Mouse (Mus musculus) left cerebral cortex, postnatal 14 days (tissue): ENCODE measurements around the gene Tnpo3. TPM values are rescaled to one million over a fixed set of nuclear protein-coding genes. Genes with fewer than 3 reads are reported as not detected.

Source experiments
- DNase-seq, 2 experiments: peaks; one replicate each; pipeline ENCODE4 v3.0.0; 2021 to 2022; ENCODE audit warnings: low spot score in 2 of 2, mixed read lengths in 1 of 2
- intact Hi-C: fragments of 180-260 bp; cut with DNase I; formaldehyde crosslinking; loops from one replicate; pipeline ENCODE4 v1.15.1; 2025
- long read RNA-seq, 2 experiments: library from polyadenylated mRNA; stranded (forward); transcript quantifications; one replicate each; pipeline ENCODE4 v2.0.0; 2021
- total RNA-seq, 2 experiments: library from RNA; stranded (reverse); gene quantifications; 2 replicates each; pipeline ENCODE4 v1.2.3; 2021

Tnpo3 gene
- total RNA-seq = 10 to 100 TPM; 67.1 to 70.3 TPM
- long read RNA-seq, experiment 1, full-length matches to known transcripts = 31 of 46 reads
- long read RNA-seq, experiment 1, partial matches to known transcripts = 3 of 46 reads
- long read RNA-seq, experiment 1, other reads (novel, unspliced or antisense) = 12 of 46 reads
- long read RNA-seq, experiment 2, full-length matches to known transcripts = 20 of 24 reads
- long read RNA-seq, experiment 2, partial matches to known transcripts = 1 of 24 reads
- long read RNA-seq, experiment 2, other reads (novel, unspliced or antisense) = 3 of 24 reads

GRCm38 (mm10) chr6:29609111-29610019, at the start of gene Tnpo3:
Tnpo3 (minus strand) TSS chr6:29609887.
- intact Hi-C loops = no loop called here
- peak; percentile 91 to 93 for DNase-seq

DNA sequence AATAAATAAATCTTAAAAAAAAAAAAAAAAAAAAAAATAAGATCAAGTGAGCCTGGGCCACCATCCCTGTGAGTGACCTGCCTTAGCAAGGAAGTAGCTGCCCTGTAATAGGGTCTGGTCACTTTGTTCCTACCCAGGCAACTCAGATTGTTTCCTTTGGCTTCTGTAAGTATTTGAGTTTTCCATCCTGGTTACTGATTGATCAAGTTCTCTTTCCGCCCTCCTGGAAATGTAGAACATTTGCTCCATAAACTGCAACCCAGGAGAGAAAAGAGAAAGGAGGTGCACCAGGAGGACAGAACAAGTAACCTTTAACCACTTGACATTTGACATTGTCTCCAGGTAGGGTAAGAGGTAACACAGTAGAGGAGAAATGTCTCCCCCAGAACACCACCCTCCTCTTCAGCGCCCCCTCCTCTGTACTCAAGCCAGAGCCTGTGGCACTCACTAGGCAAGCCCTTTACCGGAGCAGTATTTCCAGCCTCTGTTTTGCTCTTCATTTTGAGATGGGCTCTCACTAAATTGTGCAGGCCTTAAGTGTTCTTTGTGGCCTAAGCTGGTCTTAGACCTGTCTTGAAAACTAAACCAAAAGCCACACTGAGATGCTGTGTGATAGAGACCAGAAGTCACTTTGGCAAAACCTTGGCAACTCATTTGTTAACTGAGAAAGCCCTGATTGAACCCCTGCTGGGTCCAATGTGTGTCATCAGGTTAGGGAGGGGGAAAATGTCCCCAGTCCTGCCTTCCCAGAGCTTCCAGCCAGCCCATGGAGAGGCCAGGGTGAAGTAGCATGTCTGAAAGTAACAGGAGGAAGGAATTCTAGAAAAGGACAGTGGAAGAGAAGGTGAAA, 49.2 kb upstream of the Tnpo3 start:
- DNase-seq = no peak
- intact Hi-C loops = no loop called here

GRCm38 (mm10) chr6:29653271-29653670, 43.6 kb upstream of the Tnpo3 start:
- DNase-seq = no peak
- intact Hi-C loops = no loop called here

DNA sequence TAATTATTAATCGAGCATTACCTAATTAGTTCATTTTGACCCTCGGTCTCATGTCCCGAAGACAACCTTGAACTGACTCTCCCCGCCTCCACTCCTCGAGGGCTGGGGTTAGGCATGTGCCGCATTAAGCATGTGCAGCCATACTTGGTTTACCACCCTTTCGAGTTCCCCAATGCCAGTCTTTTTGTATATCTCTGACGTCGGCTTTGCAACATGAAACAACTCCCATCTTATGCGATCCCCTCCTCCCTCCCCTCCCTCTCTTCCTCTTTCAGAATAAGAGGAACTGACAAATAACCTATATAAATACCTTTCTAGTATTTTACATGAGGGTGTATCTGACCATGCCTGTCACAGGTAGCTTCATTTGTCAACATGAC, 40.5 kb upstream of the Tnpo3 start:
- intact Hi-C loops = no loop called here
- no peak for DNase-seq

GRCm38 (mm10) chr6:29649494-29650169, 39.9 kb upstream of the Tnpo3 start:
- peak; percentile 92 to 93 for DNase-seq
- intact Hi-C loops = no loop called here

- no peak for DNase-seq
- intact Hi-C loops = no loop called here
These were observed 32.1 kb upstream of the Tnpo3 start for GRCm38 (mm10) chr6:29641816-29642215.

DNA sequence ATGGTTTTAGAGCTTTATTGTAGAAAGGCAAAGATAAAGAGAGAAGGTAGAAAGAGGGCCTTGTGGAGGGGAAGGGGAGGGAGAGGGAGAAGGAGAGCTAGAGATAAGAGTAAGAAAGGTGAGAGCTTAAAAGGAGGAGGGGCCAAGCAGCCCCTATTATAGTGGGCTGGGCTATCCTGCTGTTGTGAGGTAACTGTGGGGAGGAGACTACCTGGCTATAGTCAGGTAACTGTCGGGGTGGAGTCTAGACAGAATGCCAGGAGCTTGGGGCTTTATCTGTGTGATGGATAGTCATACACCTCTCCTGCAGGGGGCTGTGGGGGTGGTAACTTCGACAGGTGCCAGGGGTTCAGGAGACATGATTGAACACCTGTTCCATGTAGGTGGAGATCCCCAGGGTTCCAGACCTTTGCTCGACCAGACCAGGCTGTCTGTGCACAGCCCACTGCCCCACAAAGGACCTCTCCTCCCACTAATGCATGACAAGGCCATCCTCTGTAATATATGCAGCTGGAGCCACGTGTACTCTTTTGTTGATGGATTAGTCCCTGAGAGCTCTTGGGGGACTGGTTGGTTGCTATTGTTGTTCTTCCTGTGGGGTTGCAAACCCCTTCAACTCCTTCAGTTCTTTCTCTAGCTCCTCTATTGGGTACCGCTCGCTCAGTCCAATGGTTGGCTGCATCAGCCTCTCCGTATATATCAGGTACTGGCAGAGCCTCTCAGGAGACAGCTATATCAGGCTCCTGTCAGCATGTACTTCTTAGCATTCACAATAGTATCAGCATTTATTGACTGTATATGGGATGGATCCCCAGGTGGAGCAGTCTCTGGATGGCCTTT, 30.1 kb upstream of the Tnpo3 start:
- no peak for DNase-seq
- intact Hi-C loops = no loop called here

GRCm38 (mm10) chr6:29638844-29639460, 29.3 kb upstream of the Tnpo3 start:
- intact Hi-C loops = no loop called here
- no peak for DNase-seq

DNA sequence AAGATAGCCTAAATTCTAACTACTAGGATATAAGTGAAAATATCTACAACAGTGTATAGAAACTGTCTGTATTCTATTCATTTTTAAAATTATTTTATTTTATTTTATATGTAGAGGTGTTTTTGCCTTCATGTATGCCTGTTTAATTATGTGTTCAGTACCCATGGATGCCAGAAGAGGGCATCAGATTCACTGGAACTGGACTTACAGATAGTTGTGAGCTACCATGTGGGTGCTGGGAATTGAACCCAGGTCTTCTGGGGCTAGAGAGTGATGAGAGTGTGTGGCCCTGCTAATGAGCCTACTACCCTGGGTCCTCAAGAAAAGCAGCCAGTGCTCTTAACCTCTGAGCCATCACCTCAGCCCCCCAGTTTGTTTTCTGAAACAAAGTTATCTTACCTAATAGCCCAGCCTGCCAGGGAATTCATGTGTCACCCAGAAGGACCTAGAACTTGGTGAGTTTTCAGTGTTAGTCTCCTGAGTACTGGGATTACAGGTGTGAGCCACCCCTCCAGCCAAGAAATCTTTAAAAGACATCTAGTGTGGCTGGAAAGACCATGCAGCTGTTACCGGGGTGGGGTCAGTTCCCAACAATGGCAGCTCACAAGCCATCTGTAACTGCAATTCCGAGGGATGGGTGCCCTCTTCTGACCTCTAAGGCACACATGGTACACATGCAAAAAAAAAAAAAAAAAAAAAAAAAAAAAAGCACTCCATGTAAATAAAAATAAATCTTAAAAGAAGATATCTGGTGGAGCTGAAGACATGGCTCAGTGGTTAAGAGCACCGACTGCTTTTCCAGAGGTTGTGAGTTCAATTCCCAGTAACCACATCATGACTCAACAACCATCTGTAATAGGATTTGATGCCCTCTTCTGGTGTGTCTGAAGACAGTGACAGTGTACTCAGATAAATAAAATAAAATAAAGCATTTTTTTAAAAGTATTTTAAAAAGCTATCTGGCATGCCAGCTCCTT, 28.0 kb upstream of the Tnpo3 start:
- intact Hi-C loops = no loop called here
- DNase-seq = no peak

- intact Hi-C loops = no loop called here
- DNase-seq = no peak
These were observed 26.8 kb upstream of the Tnpo3 start for GRCm38 (mm10) chr6:29636322-29637092.

DNA sequence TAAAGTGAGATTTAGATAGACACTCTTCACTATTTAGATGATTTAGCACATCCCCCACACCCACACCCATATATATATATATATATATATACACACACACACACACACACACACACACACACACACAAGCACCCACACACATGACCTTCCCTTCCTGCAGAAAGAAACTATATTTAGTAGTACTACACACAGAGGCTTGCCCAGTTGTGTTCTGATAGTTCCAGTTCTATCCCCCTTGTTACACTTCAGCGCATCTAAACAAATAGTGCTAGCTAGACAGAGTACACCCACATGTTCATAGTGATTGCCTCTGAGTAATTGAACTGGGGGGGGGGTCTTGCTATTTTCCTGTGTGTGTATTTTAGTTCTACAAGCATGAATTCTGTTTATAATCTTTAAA, 24.9 kb upstream of the Tnpo3 start:
- intact Hi-C loops = no loop called here
- DNase-seq = no peak

GRCm38 (mm10) chr6:29632552-29633292, 23.0 kb upstream of the Tnpo3 start:
- intact Hi-C loops = no loop called here

GRCm38 (mm10) chr6:29631751-29632551, 22.3 kb upstream of the Tnpo3 start:
- no peak for DNase-seq
- intact Hi-C loops = no loop called here

More at GRCm38 (mm10) chr6:29632552-29633292, 23.0 kb upstream of the Tnpo3 start:
- no peak for DNase-seq

- intact Hi-C loops = no loop called here
- DNase-seq = no peak
These were observed 20.5 kb upstream of the Tnpo3 start for GRCm38 (mm10) chr6:29630216-29630615.

DNA sequence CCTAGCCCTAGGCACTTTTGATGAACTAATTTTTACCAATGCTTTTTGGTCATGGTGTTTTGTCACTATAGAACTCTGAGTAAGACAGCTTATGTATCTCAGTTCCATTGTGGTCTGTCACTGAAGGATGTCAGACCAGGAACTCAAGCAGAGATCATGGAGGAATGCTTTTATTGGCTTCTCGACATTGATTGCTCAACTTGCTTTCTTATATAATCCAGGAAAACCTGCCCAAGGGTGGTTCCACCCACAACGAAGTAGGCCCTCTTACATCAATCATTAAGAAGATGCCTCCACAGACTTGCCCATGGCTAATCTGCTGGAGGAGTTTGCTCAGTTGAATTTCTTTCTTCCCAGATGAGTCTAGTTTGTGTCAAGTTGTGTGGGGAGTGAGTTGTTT, 18.1 kb upstream of the Tnpo3 start:
- no peak for DNase-seq
- intact Hi-C loops = no loop called here
